Mouse (Mus musculus): Measurements from ENCODE around the gene Fbxo9. TPM values are rescaled to one million over a fixed set of nuclear protein-coding genes. Genes with fewer than 3 reads are reported as not detected.
A peak's percentile ranks its signal among the peaks of the same experiment; 100 is the strongest.
"Not testable (repeated sequence)": the region's sequence is repeated elsewhere in the genome, so short reads cannot be mapped to it uniquely, and the experiment has no call there.

The Fbxo9 gene
- 10 to 100 TPM; 86.6 to 86.7 TPM for total RNA-seq (2021)
- long read RNA-seq, experiment 1, transcript Fbxo9-202 (13 exons, 2,155 nt), result major isoform, 72 of 84 reads
- long read RNA-seq, experiment 1, partial matches to known transcripts, result 1 of 84 reads
- long read RNA-seq, experiment 1, other reads (novel, unspliced or antisense), result 9 of 84 reads
- long read RNA-seq, experiment 2, transcript Fbxo9-202 (13 exons, 2,155 nt), result major isoform, 131 of 148 reads
- long read RNA-seq, experiment 2, partial matches to known transcripts, result 5 of 148 reads
- long read RNA-seq, experiment 2, other reads (novel, unspliced or antisense), result 8 of 148 reads

- Histone ChIP-seq H3K4me3 (peak within 1 kb of the TSS; percentile 99), H3K27ac (peak within 1 kb of the TSS; percentile 99)
- peak; percentile 88 to 95 for DNase-seq (ENCODE audit: low spot score in 2 of 2)
- TF ChIP-seq CTCF (conservative IDR thresholded peaks at IDR 0.05), result no peak
Observed at GRCm38 (mm10) chr9:78108796-78109239, at the start of gene Fbxo9, which contains the start of gene Ick. TSS of gene Fbxo9 (minus strand) at chr9:78109065. TSS of gene Ick (plus strand) at chr9:78109192.

- Histone ChIP-seq H3K27ac (no peak overlapping the region), H3K4me3 (no peak overlapping the region)
- no peak for TF ChIP-seq CTCF (conservative IDR thresholded peaks at IDR 0.05)
- no peak for DNase-seq (ENCODE audit: low spot score in 2 of 2)
Observed at GRCm38 (mm10) chr9:78157221-78157620, 48.4 kb upstream of the Fbxo9 start.

GRCm38 (mm10) chr9:78154211-78154977 lies 45.5 kb upstream of the Fbxo9 start:
- Histone ChIP-seq H3K27ac (no peak overlapping the region), H3K4me3 (no peak overlapping the region)
- TF ChIP-seq CTCF (conservative IDR thresholded peaks at IDR 0.05), result peak; percentile 55
- no peak for DNase-seq (ENCODE audit: low spot score in 2 of 2)

- DNase-seq (ENCODE audit: low spot score in 2 of 2); H3K4me3 ChIP-seq; H3K27ac ChIP-seq: not testable (repeated sequence)
Observed at GRCm38 (mm10) chr9:78149770-78150169, 40.9 kb upstream of the Fbxo9 start.

GRCm38 (mm10) chr9:78148149-78148548 lies 39.3 kb upstream of the Fbxo9 start:
- TF ChIP-seq CTCF (conservative IDR thresholded peaks at IDR 0.05), result no peak
- peak overlapping the region; percentile 87 for H3K27ac ChIP-seq
- DNase-seq (ENCODE audit: low spot score in 2 of 2), result no peak
- H3K4me3 ChIP-seq, result no peak overlapping the region

GRCm38 (mm10) chr9:78146627-78147026 lies 37.8 kb upstream of the Fbxo9 start:
- no peak for TF ChIP-seq CTCF (conservative IDR thresholded peaks at IDR 0.05)
- Histone ChIP-seq H3K4me3 (no peak overlapping the region), H3K27ac (peak overlapping the region; percentile 87)
- no peak for DNase-seq (ENCODE audit: low spot score in 2 of 2)

GRCm38 (mm10) chr9:78146099-78146498 lies 37.2 kb upstream of the Fbxo9 start:
- Histone ChIP-seq H3K27ac (peak overlapping the region; percentile 87), H3K4me3 (no peak overlapping the region)
- no peak for TF ChIP-seq CTCF (conservative IDR thresholded peaks at IDR 0.05)
- peak in 1 of 2 experiments; percentile 42 for DNase-seq (ENCODE audit: low spot score in 2 of 2)

GRCm38 (mm10) chr9:78139463-78139862 lies 30.6 kb upstream of the Fbxo9 start:
- DNase-seq (ENCODE audit: low spot score in 2 of 2), result no peak
- H3K4me3 ChIP-seq, result no peak overlapping the region
- H3K27ac ChIP-seq, result no peak overlapping the region
- TF ChIP-seq CTCF (conservative IDR thresholded peaks at IDR 0.05), result no peak

- no peak for DNase-seq (ENCODE audit: low spot score in 2 of 2)
- no peak overlapping the region for H3K27ac ChIP-seq
- no peak overlapping the region for H3K4me3 ChIP-seq
- no peak for TF ChIP-seq CTCF (conservative IDR thresholded peaks at IDR 0.05)
Observed at GRCm38 (mm10) chr9:78138044-78138676, 29.3 kb upstream of the Fbxo9 start.

GRCm38 (mm10) chr9:78135658-78136057 lies 26.8 kb upstream of the Fbxo9 start:
- Histone ChIP-seq H3K4me3 (no peak overlapping the region), H3K27ac (no peak overlapping the region)
- TF ChIP-seq CTCF (conservative IDR thresholded peaks at IDR 0.05), result no peak
- no peak for DNase-seq (ENCODE audit: low spot score in 2 of 2)

- 0 out of 2 replicates have a peak overlapping the region, but pooled peaks have one; percentile 48 for H3K27ac ChIP-seq
- TF ChIP-seq CTCF (conservative IDR thresholded peaks at IDR 0.05), result no peak
- DNase-seq (ENCODE audit: low spot score in 2 of 2), result no peak
- no peak overlapping the region for H3K4me3 ChIP-seq
Observed at GRCm38 (mm10) chr9:78126643-78127042, 17.8 kb upstream of the Fbxo9 start.

- no peak for TF ChIP-seq CTCF (conservative IDR thresholded peaks at IDR 0.05)
Observed at GRCm38 (mm10) chr9:78126007-78126406, 17.1 kb upstream of the Fbxo9 start.

GRCm38 (mm10) chr9:78124297-78124696 lies 15.4 kb upstream of the Fbxo9 start:
- no peak for TF ChIP-seq CTCF (conservative IDR thresholded peaks at IDR 0.05)
- DNase-seq (ENCODE audit: low spot score in 2 of 2), result no peak
- H3K27ac ChIP-seq, result peak overlapping the region; percentile 21
- no peak overlapping the region for H3K4me3 ChIP-seq

More at GRCm38 (mm10) chr9:78126007-78126406, 17.1 kb upstream of the Fbxo9 start:
- Histone ChIP-seq H3K4me3 (no peak overlapping the region), H3K27ac (peak overlapping the region; percentile 44; the same call in 1 of the 2 replicates)
- no peak for DNase-seq (ENCODE audit: low spot score in 2 of 2)

All from layer of hippocampus, adult 2 months (tissue).